Mouse (Mus musculus): Measurements from ENCODE around the gene Pcdh7.

- TF ChIP-seq CTCF (conservative IDR thresholded peaks at IDR 0.05; ENCODE audit: low read length) (no peak), POU5F1 (IDR thresholded peaks at IDR 0.05; ENCODE audit: borderline replicate concordance, low read length) (no peak), NANOG (IDR thresholded peaks at IDR 0.05; ENCODE audit: borderline replicate concordance, low read length) (no peak)
Measured at GRCm38 (mm10) chr5:58044216-58044615, 326.4 kb downstream of the Pcdh7 start.
